18 mouse cellular contexts compared by ENCODE assay signal in genomic region chr19:3752621-3753239, GRCm38 (mm10). TPM values are rescaled to one million over a fixed set of nuclear protein-coding genes. Genes with fewer than 3 reads are reported as not detected.
DNase-seq lines count a peak whose midpoint lies in the region; ATAC-seq lines count a peak whose summit lies in the region.
"Had no signal": no experiment of that assay in that cellular context is flagged by ENCODE, and none has a peak within 500 bp of the region (broad histone marks: within the 10 kb centered on the region; RNA-seq: fewer than 3 reads in every experiment).

No protein-coding gene starts in this region.

- no peak overlapping the region for H3K27ac ChIP-seq in midbrain, embryonic 11.5 days (ENCODE audit: low read depth, low read length)
- no peak overlapping the region for H3K27ac ChIP-seq in midbrain, embryonic 15.5 days
- peak overlapping the region; percentile 61 for H3K27ac ChIP-seq in intestine, embryonic 16.5 days (ENCODE audit: low read length)
- H3K27ac ChIP-seq: embryonic facial prominence, embryonic 12.5 days; forebrain, embryonic 15.5 days; heart, adult 2 months; hindbrain, embryonic 10.5 days; hindbrain, embryonic 14.5 days had no signal

- DNase-seq in midbrain, embryonic 11.5 days (ENCODE audit: low spot score, missing footprints): peak; percentile 44
- DNase-seq in testis, postnatal 14 days (ENCODE audit: low spot score): no peak
- DNase-seq in adrenal gland, adult 2 months: no peak
- DNase-seq in urinary bladder, postnatal 36 days (ENCODE audit: low spot score in 2 of 2): no peak
- DNase-seq: adrenal gland, postnatal 14 days; cerebellum, adult 18-20 months; cerebellum, postnatal 10 days; heart, adult 2 months had no signal

- peaks cover 2% of the 10 kb centered on the region; the same call in 1 of the 2 replicates for H3K9me3 ChIP-seq in midbrain, embryonic 11.5 days (ENCODE audit: control insufficient read depth, low read length)
- no peaks in the 10 kb centered on the region for H3K9me3 ChIP-seq in midbrain, embryonic 15.5 days
- peaks cover 3% of the 10 kb centered on the region; the same call in 1 of the 2 replicates for H3K9me3 ChIP-seq in intestine, embryonic 16.5 days (ENCODE audit: control insufficient read depth, low read length)
- H3K9me3 ChIP-seq: forebrain, embryonic 15.5 days had no signal

- no peak for ATAC-seq in midbrain, embryonic 11.5 days (ENCODE audit: low FRiP score)
- no peak for ATAC-seq in midbrain, embryonic 15.5 days (replicated peaks)
- peak; percentile 94 for ATAC-seq in intestine, embryonic 16.5 days
- 0 out of 2 replicates have a peak, but pooled peaks have one; percentile 20 for ATAC-seq in neutrophil, adult 5-6 weeks (ENCODE audit: extremely low read depth, insufficient number of reproducible peaks, low FRiP score, poor library complexity, severe bottlenecking)
- ATAC-seq: CD4-positive, CD25-positive, alpha-beta regulatory T cell, adult 4 months; forebrain, embryonic 15.5 days had no signal

- WGBS in midbrain, embryonic 11.5 days: 66% methylated on average over 8 of the region's 8 CpGs
- 60% methylated on average over 8 of the region's 8 CpGs for WGBS in midbrain, embryonic 15.5 days
- WGBS in intestine, embryonic 16.5 days: 35% methylated on average over 8 of the region's 8 CpGs

- H3K4me3 ChIP-seq in midbrain, embryonic 11.5 days (ENCODE audit: low read depth, low read length): no peak overlapping the region
- H3K4me3 ChIP-seq in midbrain, embryonic 15.5 days: no peak overlapping the region
- H3K4me3 ChIP-seq in intestine, embryonic 16.5 days (ENCODE audit: low read length): no peak overlapping the region
- H3K4me3 ChIP-seq: embryonic facial prominence, embryonic 12.5 days; forebrain, embryonic 15.5 days; heart, adult 2 months; heart, embryonic 12.5 days; hindbrain, embryonic 10.5 days had no signal

- H3K4me1 ChIP-seq in midbrain, embryonic 11.5 days (ENCODE audit: control insufficient read depth, insufficient read depth, low read length): no peaks in the 10 kb centered on the region
- H3K4me1 ChIP-seq in midbrain, embryonic 15.5 days: no peaks in the 10 kb centered on the region
- H3K4me1 ChIP-seq in intestine, embryonic 16.5 days (ENCODE audit: control insufficient read depth, insufficient read depth, low read length): no peaks in the 10 kb centered on the region
- H3K4me1 ChIP-seq: embryonic facial prominence, embryonic 12.5 days; forebrain, embryonic 15.5 days; heart, embryonic 12.5 days; hindbrain, embryonic 10.5 days had no signal

- H3K4me2 ChIP-seq in midbrain, embryonic 11.5 days: no peak overlapping the region
- no peak overlapping the region for H3K4me2 ChIP-seq in midbrain, embryonic 15.5 days
- peak overlapping the region; percentile 26; the same call in 1 of the 2 replicates for H3K4me2 ChIP-seq in intestine, embryonic 16.5 days (ENCODE audit: low read depth, low read length)
- H3K4me2 ChIP-seq: embryonic facial prominence, embryonic 12.5 days; forebrain, embryonic 15.5 days; heart, embryonic 12.5 days; hindbrain, embryonic 14.5 days had no signal

- H3K36me3 ChIP-seq in midbrain, embryonic 11.5 days (ENCODE audit: control insufficient read depth, insufficient read depth, low read length): no peaks in the 10 kb centered on the region
- no peaks in the 10 kb centered on the region for H3K36me3 ChIP-seq in midbrain, embryonic 15.5 days (replicated peaks)
- H3K36me3 ChIP-seq in intestine, embryonic 16.5 days (ENCODE audit: control insufficient read depth, insufficient read depth, low read length): no peaks in the 10 kb centered on the region
- H3K36me3 ChIP-seq: embryonic facial prominence, embryonic 12.5 days; forebrain, embryonic 15.5 days; G1E; heart, embryonic 12.5 days; hindbrain, embryonic 10.5 days had no signal

- H3K27me3 ChIP-seq in midbrain, embryonic 11.5 days (ENCODE audit: control insufficient read depth, insufficient read depth, low read length): no peaks in the 10 kb centered on the region
- H3K27me3 ChIP-seq in midbrain, embryonic 15.5 days (replicated peaks): no peaks in the 10 kb centered on the region
- no peaks in the 10 kb centered on the region for H3K27me3 ChIP-seq in intestine, embryonic 16.5 days (replicated peaks; ENCODE audit: control insufficient read depth, insufficient read depth, low read length)
- H3K27me3 ChIP-seq: embryonic facial prominence, embryonic 12.5 days; forebrain, embryonic 15.5 days; heart, embryonic 12.5 days had no signal

- no peak overlapping the region for H3K9ac ChIP-seq in midbrain, embryonic 11.5 days (ENCODE audit: low read length)
- no peak overlapping the region for H3K9ac ChIP-seq in midbrain, embryonic 15.5 days
- H3K9ac ChIP-seq in intestine, embryonic 16.5 days (ENCODE audit: low read depth, low read length): 0 out of 2 replicates have a peak overlapping the region, but pooled peaks have one; percentile 24
- H3K9ac ChIP-seq: embryonic facial prominence, embryonic 12.5 days; forebrain, embryonic 15.5 days; heart, embryonic 12.5 days; hindbrain, embryonic 14.5 days had no signal

RNA-seq across cellular contexts. Expression of gene Kmt5b, which starts 14.5 kb away (rescaled TPM):
- polyA plus RNA-seq in midbrain, embryonic 11.5 days (2014; fragmentation: Nextera tagmentation; extraction: Ambion mirVana): 40.3 and 45.1 TPM in 2 replicates
- 51.9 and 59.9 TPM in 2 replicates for polyA plus RNA-seq in midbrain, embryonic 15.5 days (2015; fragmentation: Nextera tagmentation; extraction: Ambion mirVana)
- polyA plus RNA-seq in intestine, embryonic 16.5 days (2015; fragmentation: Nextera tagmentation; extraction: Ambion mirVana): 16.5 and 17.7 TPM in 2 replicates
- 159 and 166 TPM in 2 replicates for total RNA-seq in neutrophil, adult 5-6 weeks (2017)
- total RNA-seq in adrenal gland, adult 2 months (2021): 10 to 100 TPM; 40.6 to 52.5 TPM
- polyA plus RNA-seq in adrenal gland, adult 2 months (2012; rRNA removed): 14.2 and 14.9 TPM in 2 replicates

RNA-seq across cellular contexts. Expression of gene 1810055G02Rik, which starts 44.6 kb away (rescaled TPM):
- polyA plus RNA-seq in midbrain, embryonic 11.5 days (2014; fragmentation: Nextera tagmentation; extraction: Ambion mirVana): 34.6 and 38.9 TPM in 2 replicates
- 34.6 and 35.9 TPM in 2 replicates for polyA plus RNA-seq in midbrain, embryonic 15.5 days (2015; fragmentation: Nextera tagmentation; extraction: Ambion mirVana)
- polyA plus RNA-seq in intestine, embryonic 16.5 days (2015; fragmentation: Nextera tagmentation; extraction: Ambion mirVana): 53.8 and 65.6 TPM in 2 replicates
- 3.1 and 5.1 TPM in 2 replicates for total RNA-seq in neutrophil, adult 5-6 weeks (2017)
- total RNA-seq in adrenal gland, adult 2 months (2021): 10 to 100 TPM; 27.9 to 37.8 TPM
- 43.3 and 46.3 TPM in 2 replicates for polyA plus RNA-seq in adrenal gland, adult 2 months (2012; rRNA removed)

Comparison
In these comparisons a context has a peak if more than half of its experiments do, and no peak if none do; other contexts are left out.
1. ATAC-seq: peak in intestine, embryonic 16.5 days (single experiment) and neutrophil, adult 5-6 weeks (single experiment); none in midbrain, embryonic 11.5 days (single experiment) and midbrain, embryonic 15.5 days (single experiment).